Mouse (Mus musculus) ES-E14 (cell line): ENCODE measurements around the gene Scn4a.
"Not testable (repeated sequence)": the region's sequence is repeated elsewhere in the genome, so short reads cannot be mapped to it uniquely, and the experiment has no call there.

Source experiments
- CHD2 ChIP-seq: IDR thresholded peaks from 2 replicates; pipeline ENCODE4 v1.6.1; 2014; ENCODE audit warnings: mild to moderate bottlenecking, low read depth, low read length, inconsistent platforms
- MAFK ChIP-seq: IDR thresholded peaks from 2 replicates; pipeline ENCODE4 v1.6.1; 2014; ENCODE audit warnings: mild to moderate bottlenecking, low read depth, low read length, inconsistent platforms; ENCODE audit not compliant: insufficient read depth
- ZNF384 ChIP-seq: IDR thresholded peaks from 2 replicates; pipeline ENCODE4 v1.6.1; 2012; ENCODE audit warnings: low read depth, low read length, inconsistent platforms

GRCm38 (mm10) chr11:106394055-106394454 lies 41.0 kb upstream of the Scn4a start:
- TF ChIP-seq ZNF384, MAFK, CHD2: not testable (repeated sequence)
